Mouse (Mus musculus): Measurements from ENCODE around the gene Gm5622. TPM values are rescaled to one million over a fixed set of nuclear protein-coding genes. Genes with fewer than 3 reads are reported as not detected.
"Not testable (repeated sequence)": the region's sequence is repeated elsewhere in the genome, so short reads cannot be mapped to it uniquely, and the experiment has no call there.

Gene Gm5622
- not detected in 2 replicates for polyA plus RNA-seq (2015; fragmentation: Nextera tagmentation; extraction: Ambion mirVana)

- H3K4me2 ChIP-seq, result no peak within 1 kb of the TSS
- no peaks in the 10 kb centered on the region for H3K36me3 ChIP-seq (ENCODE audit: poor library complexity, severe bottlenecking)
- 91% methylated on average over 4 of the region's 4 CpGs for WGBS
- ATAC-seq, result no peak
- H3K27ac ChIP-seq, result no peak within 1 kb of the TSS
- no peaks in the 10 kb centered on the region for H3K4me1 ChIP-seq
- no peak within 1 kb of the TSS for H3K4me3 ChIP-seq
- H3K9me3 ChIP-seq (replicated peaks), result no peaks in the 10 kb centered on the region
- H3K9ac ChIP-seq, result no peak within 1 kb of the TSS
- H3K27me3 ChIP-seq, result no peaks in the 10 kb centered on the region
Measured at GRCm38 (mm10) chr14:51552490-51552889, at the start of gene Gm5622. Gene Gm5622 (plus strand): TSS chr14:51552790.

DNA sequence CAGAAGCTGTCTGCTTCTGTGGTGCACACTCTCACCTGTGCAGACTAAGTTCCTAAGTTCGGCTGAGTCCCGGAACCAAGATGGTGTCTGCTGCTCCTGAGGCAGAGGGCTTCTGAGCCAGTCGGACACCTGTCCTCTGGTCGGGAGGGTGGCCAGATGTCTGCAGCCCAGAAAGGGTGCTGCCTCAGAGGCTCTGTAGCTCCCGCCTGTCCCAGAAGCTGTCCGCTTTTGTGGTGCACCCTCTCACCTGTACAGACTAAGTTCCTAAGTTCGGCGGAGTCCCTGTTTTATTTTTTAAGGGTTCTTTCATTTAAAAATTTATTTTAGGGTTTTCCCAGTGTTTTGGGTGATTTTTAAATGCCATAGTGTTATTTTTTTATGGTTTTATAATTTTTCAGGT lies 45.2 kb upstream of the Gm5622 start:
- WGBS, result 94% methylated on average over 8 of the region's 8 CpGs
- H3K36me3 ChIP-seq (ENCODE audit: poor library complexity, severe bottlenecking), result no peaks in the 10 kb centered on the region
- no peaks in the 10 kb centered on the region for H3K27me3 ChIP-seq
- no peak overlapping the region for H3K4me3 ChIP-seq
- ATAC-seq, result no peak
- H3K27ac ChIP-seq, result no peak overlapping the region
- no peak overlapping the region for H3K9ac ChIP-seq
- H3K4me2 ChIP-seq, result no peak overlapping the region
- no peaks in the 10 kb centered on the region for H3K4me1 ChIP-seq
- H3K9me3 ChIP-seq (replicated peaks), result no peaks in the 10 kb centered on the region

- 98% methylated on average over 2 of the region's 2 CpGs for WGBS
- not testable (repeated sequence) for H3K4me2 ChIP-seq; H3K4me1 ChIP-seq; H3K9ac ChIP-seq; H3K9me3 ChIP-seq (replicated peaks); ATAC-seq; H3K27me3 ChIP-seq; H3K27ac ChIP-seq; H3K36me3 ChIP-seq (ENCODE audit: poor library complexity, severe bottlenecking); H3K4me3 ChIP-seq
Measured at GRCm38 (mm10) chr14:51573963-51574362, 21.4 kb downstream of the Gm5622 start, which contains the start of gene Gm17175. Gene Gm17175 (minus strand): TSS chr14:51574063.

- H3K4me3 ChIP-seq; H3K9ac ChIP-seq; H3K9me3 ChIP-seq (replicated peaks); H3K27me3 ChIP-seq; H3K36me3 ChIP-seq (ENCODE audit: poor library complexity, severe bottlenecking); H3K4me2 ChIP-seq; ATAC-seq; H3K27ac ChIP-seq; H3K4me1 ChIP-seq: not testable (repeated sequence)
- WGBS, result 91% methylated on average over 4 of the region's 4 CpGs
Measured at GRCm38 (mm10) chr14:51592039-51592438, 39.4 kb downstream of the Gm5622 start, which contains the start of gene Gm17174. Gene Gm17174 (minus strand): TSS chr14:51592139.

DNA sequence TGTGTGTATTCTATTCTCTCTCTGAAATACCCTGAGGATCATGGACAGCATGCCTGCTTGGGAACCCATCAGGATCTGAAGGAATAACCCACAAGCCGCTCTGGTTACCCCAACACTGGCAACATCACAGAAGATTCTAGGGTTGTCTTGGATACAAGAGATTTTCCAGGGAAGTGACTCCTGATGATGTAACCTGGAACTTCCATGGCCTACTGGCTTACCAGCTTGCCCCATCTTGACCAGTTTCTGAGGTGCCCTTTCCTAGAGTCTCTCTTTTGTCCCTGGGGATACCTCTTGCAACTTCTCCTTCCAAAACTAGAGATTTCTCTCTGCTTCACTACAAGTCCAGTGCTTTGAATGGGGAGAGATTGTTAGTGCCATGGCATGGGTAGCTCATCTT lies 58.6 kb downstream of the Gm5622 start, which contains the start of gene Gm17078:
Gm17078 (minus strand) TSS at position 101 of the 400 bp plus-strand sequence.
- WGBS, result 85% methylated on average over 1 of the region's 1 CpGs
- no peak for ATAC-seq

GRCm38 (mm10) chr14:51632426-51632825 lies 79.8 kb downstream of the Gm5622 start:
- not testable (repeated sequence) for ATAC-seq; H3K4me3 ChIP-seq; H3K9me3 ChIP-seq (replicated peaks); H3K27ac ChIP-seq; H3K27me3 ChIP-seq; H3K4me2 ChIP-seq; H3K36me3 ChIP-seq (ENCODE audit: poor library complexity, severe bottlenecking); H3K4me1 ChIP-seq; H3K9ac ChIP-seq
- 100% methylated on average over 1 of the region's 1 CpGs for WGBS

More for the DNA sequence above, 58.6 kb downstream of the Gm5622 start, which contains the start of gene Gm17078:
- Histone ChIP-seq H3K36me3 (ENCODE audit: poor library complexity, severe bottlenecking) (no peaks in the 10 kb centered on the region), H3K9me3 (replicated peaks) (no peaks in the 10 kb centered on the region), H3K4me1 (no peaks in the 10 kb centered on the region), H3K27ac (no peak within 1 kb of the TSS), H3K9ac (no peak within 1 kb of the TSS), H3K4me2 (no peak within 1 kb of the TSS), H3K4me3 (no peak within 1 kb of the TSS), H3K27me3 (no peaks in the 10 kb centered on the region)

DNA sequence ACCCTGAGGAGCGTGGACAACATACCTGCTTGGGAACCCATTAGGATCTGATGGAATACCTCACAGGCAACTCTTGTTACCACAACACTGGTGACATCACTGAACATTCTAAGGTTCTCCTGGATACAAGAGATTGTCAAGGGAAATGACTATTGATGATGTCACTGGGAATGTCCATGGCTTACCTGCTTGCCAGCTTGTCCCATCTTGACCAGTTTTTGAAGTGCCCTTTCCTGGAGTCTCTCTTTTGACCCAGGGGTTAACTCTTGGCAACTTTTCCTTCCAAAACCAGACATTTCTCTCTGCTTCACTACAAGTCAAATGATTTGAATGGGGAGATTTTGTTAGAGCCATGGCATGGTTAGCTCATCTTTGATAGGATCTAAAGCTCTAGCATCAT lies 83.0 kb downstream of the Gm5622 start, which contains the start of gene Gm4181:
Gm4181 (minus strand) TSS at position 101 of the 400 bp plus-strand sequence.
- not testable (repeated sequence) for H3K9ac ChIP-seq; H3K9me3 ChIP-seq (replicated peaks); H3K4me3 ChIP-seq; H3K4me1 ChIP-seq; H3K27me3 ChIP-seq; H3K27ac ChIP-seq; ATAC-seq; H3K4me2 ChIP-seq; H3K36me3 ChIP-seq (ENCODE audit: poor library complexity, severe bottlenecking)
- WGBS, result 71% methylated on average over 1 of the region's 1 CpGs

DNA sequence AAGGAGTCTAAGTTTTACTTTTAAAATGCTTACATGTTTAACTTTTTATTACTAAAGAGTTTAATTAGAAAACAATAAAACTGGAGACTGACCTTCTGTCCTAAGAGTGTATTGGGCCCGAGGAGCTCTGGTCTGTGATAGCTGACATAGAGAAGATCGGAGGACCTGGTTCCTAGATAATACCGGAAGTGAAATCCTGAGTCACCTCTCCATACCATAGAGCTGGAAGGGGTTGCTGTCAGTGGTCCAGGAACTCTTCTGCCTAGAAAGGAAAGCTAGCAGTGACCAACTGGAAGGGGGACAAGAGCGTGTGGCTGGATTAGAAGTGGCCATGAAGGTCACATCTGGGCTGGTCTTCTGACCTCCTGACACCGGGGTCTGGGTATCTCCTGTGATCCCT lies 124.7 kb downstream of the Gm5622 start:
- no peak overlapping the region for H3K27ac ChIP-seq
- no peak for ATAC-seq
- H3K27me3 ChIP-seq, result no peaks in the 10 kb centered on the region
- no peak overlapping the region for H3K4me2 ChIP-seq
- no peak overlapping the region for H3K4me3 ChIP-seq
- no peaks in the 10 kb centered on the region for H3K9me3 ChIP-seq (replicated peaks)
- no peaks in the 10 kb centered on the region for H3K4me1 ChIP-seq
- WGBS, result 92% methylated on average over 5 of the region's 5 CpGs
- no peak overlapping the region for H3K9ac ChIP-seq
- H3K36me3 ChIP-seq (ENCODE audit: poor library complexity, severe bottlenecking), result no peaks in the 10 kb centered on the region

DNA sequence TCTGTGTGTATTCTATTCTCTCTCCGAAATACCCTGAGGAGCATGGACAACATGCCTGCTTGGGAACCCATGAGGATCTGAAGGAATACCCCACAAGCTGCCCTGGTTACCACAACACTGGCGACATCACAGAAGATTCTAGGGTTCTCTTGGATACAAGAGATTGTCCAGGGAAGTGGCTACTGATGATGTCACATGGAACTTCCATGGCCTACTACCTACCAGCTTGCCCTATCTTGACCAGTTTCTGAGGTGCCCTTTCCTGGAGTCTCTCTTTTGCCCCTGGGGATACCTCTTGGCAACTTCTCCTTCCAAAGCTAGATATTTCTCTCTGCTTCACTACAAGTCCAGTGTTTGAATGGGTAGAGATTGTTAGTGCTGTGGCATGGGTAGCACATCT lies 142.8 kb downstream of the Gm5622 start, which contains the start of gene Gm17079:
Gm17079 (minus strand) TSS at position 101 of the 400 bp plus-strand sequence.
- not testable (repeated sequence) for H3K27me3 ChIP-seq; H3K9me3 ChIP-seq (replicated peaks); ATAC-seq; H3K9ac ChIP-seq; H3K4me2 ChIP-seq; H3K27ac ChIP-seq; H3K36me3 ChIP-seq (ENCODE audit: poor library complexity, severe bottlenecking); H3K4me3 ChIP-seq; H3K4me1 ChIP-seq
- 93% methylated on average over 2 of the region's 2 CpGs for WGBS

Other genes with a start within 250 kb of the Gm5622 start
- not detected in 2 replicates for gene Gm7247, start 191.0 kb upstream of the Gm5622 start, polyA plus RNA-seq (2015; fragmentation: Nextera tagmentation; extraction: Ambion mirVana)
- gene Vmn2r88, start 142.0 kb upstream of the Gm5622 start, polyA plus RNA-seq (2015; fragmentation: Nextera tagmentation; extraction: Ambion mirVana), result not detected in 2 replicates
- not detected in 2 replicates for gene Vmn2r89, start 100.9 kb upstream of the Gm5622 start, polyA plus RNA-seq (2015; fragmentation: Nextera tagmentation; extraction: Ambion mirVana)
- not detected in 2 replicates for gene Gm17175, start 21.3 kb downstream of the Gm5622 start, polyA plus RNA-seq (2015; fragmentation: Nextera tagmentation; extraction: Ambion mirVana)
- gene Gm17174, start 39.3 kb downstream of the Gm5622 start, polyA plus RNA-seq (2015; fragmentation: Nextera tagmentation; extraction: Ambion mirVana), result not detected in 2 replicates
- gene Gm17078, start 58.5 kb downstream of the Gm5622 start, polyA plus RNA-seq (2015; fragmentation: Nextera tagmentation; extraction: Ambion mirVana), result not detected in 2 replicates
- not detected in 2 replicates for gene Gm4181, start 82.9 kb downstream of the Gm5622 start, polyA plus RNA-seq (2015; fragmentation: Nextera tagmentation; extraction: Ambion mirVana)
- not detected in 2 replicates for gene Gm17079, start 142.7 kb downstream of the Gm5622 start, polyA plus RNA-seq (2015; fragmentation: Nextera tagmentation; extraction: Ambion mirVana)
- not detected in 2 replicates for gene Gm5800, start 164.4 kb downstream of the Gm5622 start, polyA plus RNA-seq (2015; fragmentation: Nextera tagmentation; extraction: Ambion mirVana)
- gene Ang4, start 220.8 kb downstream of the Gm5622 start, polyA plus RNA-seq (2015; fragmentation: Nextera tagmentation; extraction: Ambion mirVana), result not detected in 2 replicates
- gene AY358078, start 247.3 kb downstream of the Gm5622 start, polyA plus RNA-seq (2015; fragmentation: Nextera tagmentation; extraction: Ambion mirVana), result not detected in 2 replicates